Mouse (Mus musculus): ENCODE results near the gene 1110017D15Rik.

- TF ChIP-seq POLR2A (IDR thresholded peaks at IDR 0.05; ENCODE audit: extremely low read depth, insufficient read depth, low read length) (no peak), CTCF (IDR thresholded peaks at IDR 0.05; ENCODE audit: extremely low read depth, insufficient read depth, low read length) (peak; percentile 73)
Measured at GRCm38 (mm10) chr4:41468396-41469080, 48.6 kb downstream of the 1110017D15Rik start.
